Mouse (Mus musculus) thymus, adult 2 months (tissue): ENCODE measurements around the gene Slc10a1. TPM values are rescaled to one million over a fixed set of nuclear protein-coding genes. Genes with fewer than 3 reads are reported as not detected.
A peak's percentile ranks its signal among the peaks of the same experiment; 100 is the strongest.

Source experiments
- DNase-seq: peaks from one replicate; pipeline ENCODE4 v3.0.0; 2021
- H3K27ac ChIP-seq: fragments of 200-500 bp; 2 replicates; pipeline ENCODE4 v1.5.1; 2012; ENCODE audit warnings: low read length, control low read depth; ENCODE audit not compliant: control insufficient read depth, insufficient read depth
- H3K27me3 ChIP-seq: fragments of 200-500 bp; 2 replicates; pipeline ENCODE4 v1.6.1; 2012; ENCODE audit warnings: mild to moderate bottlenecking, low read length, moderate library complexity, mixed read lengths; ENCODE audit not compliant: control insufficient read depth, insufficient read depth
- H3K36me3 ChIP-seq: fragments of 200-500 bp; 2 replicates; pipeline ENCODE4 v1.6.1; 2012; ENCODE audit warnings: mild to moderate bottlenecking, low read length, moderate library complexity; ENCODE audit not compliant: control insufficient read depth, insufficient read depth
- H3K4me1 ChIP-seq: fragments of 200-500 bp; replicated peaks from 2 replicates; pipeline ENCODE4 v1.6.1; 2012; ENCODE audit warnings: low read length; ENCODE audit not compliant: control insufficient read depth, insufficient read depth
- H3K4me3 ChIP-seq: fragments of 200-500 bp; 2 replicates; pipeline ENCODE4 v1.5.1; 2012; ENCODE audit warnings: mild to moderate bottlenecking, low read length, control low read depth, moderate library complexity; ENCODE audit not compliant: control insufficient read depth, insufficient read depth
- CTCF ChIP-seq: fragments of 200-500 bp; IDR thresholded peaks from 2 replicates; pipeline ENCODE4 v1.5.1; 2012; ENCODE audit warnings: mild to moderate bottlenecking, control low read depth, low read length, moderate library complexity, borderline replicate concordance; ENCODE audit not compliant: control insufficient read depth, poor library complexity, insufficient read depth; ENCODE audit errors: extremely low read depth
- POLR2A ChIP-seq: fragments of 200-500 bp; IDR thresholded peaks from 2 replicates; pipeline ENCODE4 v1.6.1; 2012; ENCODE audit warnings: mild to moderate bottlenecking, low read length, control low read depth, moderate library complexity; ENCODE audit not compliant: control insufficient read depth, poor library complexity, insufficient read depth; ENCODE audit errors: extremely low read depth
- WGBS: fragments of 180-500 bp; shearing (Covaris S2); methylation state at CpG from one replicate; pipeline ENCODE4 v1.1.7; 2018; 5-methylcytosine and 5-hydroxymethylcytosine counted together
- polyA plus RNA-seq: library from polyadenylated mRNA; depleted of rRNA; stranded (reverse); fragments of >200 nt; gene quantifications from 2 replicates; pipeline ENCODE4 v1.2.3, GENCODE M21; 2012

Gene Slc10a1
- polyA plus RNA-seq, 1 experiment: 0.07 TPM

GRCm38 (mm10) chr12:80998528-80999221, 30.2 kb upstream of the Slc10a1 start:
- H3K4me1 ChIP-seq: peaks cover 29% of the 10 kb centered on the region
- no peaks in the 10 kb centered on the region for H3K36me3 ChIP-seq
- TF ChIP-seq CTCF: no peak
- H3K27ac ChIP-seq: no peak overlapping the region
- 24% methylated on average over 33 of the region's 33 CpGs for WGBS
- peak; percentile 33 for DNase-seq
- no peak overlapping the region for H3K4me3 ChIP-seq
- H3K27me3 ChIP-seq: no peaks in the 10 kb centered on the region

DNA sequence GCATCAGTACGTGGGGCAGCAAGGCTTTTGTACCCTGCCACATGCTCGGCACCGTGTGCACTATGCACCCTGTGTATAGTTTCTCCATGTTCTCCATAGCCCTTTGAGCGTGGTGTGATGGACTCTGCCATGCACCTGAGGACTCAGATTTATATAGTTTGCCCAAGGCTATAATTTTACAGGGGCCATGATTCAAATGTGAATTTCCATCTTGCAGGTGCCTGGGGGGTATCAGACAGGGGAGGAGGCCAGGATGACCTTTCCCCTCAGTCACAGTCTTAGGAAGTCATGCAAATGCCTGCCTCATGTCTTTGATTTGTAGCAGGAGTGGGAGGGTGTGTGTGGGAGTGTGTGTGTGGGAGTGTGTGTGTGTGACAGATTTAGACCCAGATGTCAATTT, 29.1 kb upstream of the Slc10a1 start:
- H3K4me3 ChIP-seq: no peak overlapping the region
- 92% methylated on average over 4 of the region's 4 CpGs for WGBS
- H3K4me1 ChIP-seq: peaks cover 36% of the 10 kb centered on the region
- no peak for TF ChIP-seq CTCF
- no peak for TF ChIP-seq POLR2A
- no peak overlapping the region for H3K27ac ChIP-seq
- no peaks in the 10 kb centered on the region for H3K27me3 ChIP-seq
- no peaks in the 10 kb centered on the region for H3K36me3 ChIP-seq
- DNase-seq: no peak

DNA sequence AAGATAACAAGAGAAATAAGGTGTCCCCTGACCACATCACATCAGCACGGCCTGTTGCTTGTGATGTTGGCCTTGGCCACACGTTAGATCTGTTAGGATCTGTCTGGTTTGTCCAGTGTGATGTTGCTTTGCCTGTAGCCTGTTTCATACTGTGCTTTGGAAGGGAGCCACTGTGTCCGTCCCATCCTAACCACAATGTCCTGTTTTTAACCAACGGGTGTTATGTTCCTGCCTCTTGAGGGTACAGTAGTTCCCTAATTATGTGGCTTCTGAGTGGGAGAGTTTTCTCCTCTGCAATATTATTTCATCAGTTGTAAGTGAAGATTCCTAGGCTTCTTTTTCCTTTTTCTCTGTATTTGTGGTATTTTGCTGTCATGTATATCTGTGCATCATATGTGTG, 26.8 kb upstream of the Slc10a1 start:
- WGBS: 63% methylated on average over 4 of the region's 4 CpGs
- Histone ChIP-seq H3K27ac (no peak overlapping the region), H3K4me1 (peaks cover 53% of the 10 kb centered on the region), H3K36me3 (no peaks in the 10 kb centered on the region), H3K4me3 (no peak overlapping the region), H3K27me3 (no peaks in the 10 kb centered on the region)
- TF ChIP-seq CTCF: no peak
- no peak for TF ChIP-seq POLR2A
- no peak for DNase-seq

DNA sequence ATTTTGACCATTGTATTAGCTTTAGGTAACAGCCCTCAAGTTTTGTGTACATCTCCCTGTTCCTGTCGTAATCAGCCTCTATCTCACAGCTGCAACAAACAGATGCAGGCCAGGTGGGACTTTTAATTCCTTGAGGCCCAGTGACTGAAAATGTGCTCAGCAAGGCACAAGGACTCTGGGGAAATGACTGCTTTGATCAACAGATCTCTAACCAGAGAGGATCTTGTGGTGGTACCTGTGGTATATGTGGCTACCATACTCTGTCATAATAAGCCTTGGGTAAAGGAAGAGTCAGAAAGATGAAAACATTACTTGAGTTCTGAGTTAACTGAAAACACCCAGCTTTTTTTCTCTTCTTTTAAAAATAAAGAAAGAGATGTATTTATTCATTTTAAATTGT, 25.3 kb upstream of the Slc10a1 start:
- TF ChIP-seq CTCF: no peak
- TF ChIP-seq POLR2A: no peak
- no peak overlapping the region for H3K4me3 ChIP-seq
- peak; percentile 43 for DNase-seq
- WGBS: 5% methylated on average over 1 of the region's 1 CpGs
- no peaks in the 10 kb centered on the region for H3K36me3 ChIP-seq
- peaks cover 44% of the 10 kb centered on the region for H3K4me1 ChIP-seq
- H3K27me3 ChIP-seq: no peaks in the 10 kb centered on the region
- H3K27ac ChIP-seq: no peak overlapping the region

GRCm38 (mm10) chr12:80992540-80993122, 24.1 kb upstream of the Slc10a1 start:
- 58% methylated on average over 8 of the region's 8 CpGs for WGBS
- TF ChIP-seq CTCF: no peak
- TF ChIP-seq POLR2A: no peak
- no peaks in the 10 kb centered on the region for H3K27me3 ChIP-seq
- H3K27ac ChIP-seq: no peak overlapping the region
- H3K36me3 ChIP-seq: no peaks in the 10 kb centered on the region
- H3K4me1 ChIP-seq: peaks cover 39% of the 10 kb centered on the region
- no peak overlapping the region for H3K4me3 ChIP-seq
- peak; percentile 23 for DNase-seq

DNA sequence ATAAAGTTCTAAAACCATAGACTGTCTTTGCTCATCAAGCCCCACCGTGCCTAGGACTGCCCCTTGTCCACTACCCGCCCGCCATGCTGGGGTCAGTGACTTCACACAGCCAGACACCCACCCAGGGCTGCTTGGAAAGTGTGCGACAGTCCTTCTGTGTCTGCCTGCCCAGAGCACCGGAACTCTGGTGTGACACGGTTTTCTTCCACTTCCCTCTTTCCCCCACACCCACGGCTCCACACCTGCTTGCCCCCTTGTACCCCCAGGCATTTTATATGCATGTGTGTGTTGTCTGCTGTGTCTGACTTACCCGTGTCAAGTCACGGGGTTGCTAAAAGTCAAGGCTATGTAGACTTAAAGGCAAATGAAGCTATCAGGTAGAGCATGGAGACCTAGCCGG, 23.3 kb upstream of the Slc10a1 start:
- H3K27ac ChIP-seq: no peak overlapping the region
- H3K4me1 ChIP-seq: peaks cover 39% of the 10 kb centered on the region
- TF ChIP-seq POLR2A (no peak), CTCF (no peak)
- DNase-seq: peak; percentile 14
- no peak overlapping the region for H3K4me3 ChIP-seq
- no peaks in the 10 kb centered on the region for H3K27me3 ChIP-seq
- no peaks in the 10 kb centered on the region for H3K36me3 ChIP-seq
- WGBS: 14% methylated on average over 10 of the region's 10 CpGs
